Mouse (Mus musculus): ENCODE measurements around the gene Asb2. TPM values are rescaled to one million over a fixed set of nuclear protein-coding genes. Genes with fewer than 3 reads are reported as not detected.

Gene Asb2
- total RNA-seq (2014; rRNA removed) (1.6 and 2.1 TPM in 2 replicates), polyA plus RNA-seq (2015; fragmentation: Nextera tagmentation; extraction: Ambion mirVana) (1.5 and 1.6 TPM in 2 replicates)

- no peaks in the 10 kb centered on the region for H3K4me1 ChIP-seq (ENCODE audit: insufficient read depth)
- H3K9ac ChIP-seq = no peak within 1 kb of the TSS
- no peaks in the 10 kb centered on the region for H3K27me3 ChIP-seq (ENCODE audit: insufficient read depth, low read length)
- 73% methylated on average over 14 of the region's 14 CpGs for WGBS
- ATAC-seq (no peak), DNase-seq (no peak)
- no peaks in the 10 kb centered on the region for H3K36me3 ChIP-seq (ENCODE audit: insufficient read depth)
- no peak for TF ChIP-seq CTCF (IDR thresholded peaks at IDR 0.05; ENCODE audit: low read depth)
- H3K4me2 ChIP-seq (ENCODE audit: low read depth) = no peak within 1 kb of the TSS
- no peaks in the 10 kb centered on the region for H3K9me3 ChIP-seq (ENCODE audit: low read length)
- H3K4me3 ChIP-seq (ENCODE audit: low read depth, low read length) = no peak within 1 kb of the TSS
- no peak within 1 kb of the TSS for H3K27ac ChIP-seq (ENCODE audit: low read depth, low read length)
Measured at GRCm38 (mm10) chr12:103355746-103356414, at the start of gene Asb2. TSS of gene Asb2 (minus strand) at chr12:103356001.

GRCm38 (mm10) chr12:103404131-103404530, 48.3 kb upstream of the Asb2 start:
- H3K36me3 ChIP-seq (ENCODE audit: insufficient read depth) = peaks cover 74% of the 10 kb centered on the region
- no peak for TF ChIP-seq CTCF (IDR thresholded peaks at IDR 0.05; ENCODE audit: low read depth)

GRCm38 (mm10) chr12:103396751-103397150, 41.0 kb upstream of the Asb2 start:
- no peak overlapping the region for H3K27ac ChIP-seq (ENCODE audit: low read depth, low read length)
- H3K27me3 ChIP-seq (ENCODE audit: insufficient read depth, low read length) = no peaks in the 10 kb centered on the region
- TF ChIP-seq CTCF (IDR thresholded peaks at IDR 0.05; ENCODE audit: low read depth) = no peak
- no peak for ATAC-seq
- H3K4me2 ChIP-seq (ENCODE audit: low read depth) = no peak overlapping the region
- no peaks in the 10 kb centered on the region for H3K9me3 ChIP-seq (ENCODE audit: low read length)
- peaks cover 10% of the 10 kb centered on the region for H3K36me3 ChIP-seq (ENCODE audit: insufficient read depth)
- no peak overlapping the region for H3K4me3 ChIP-seq (ENCODE audit: low read depth, low read length)
- DNase-seq = no peak
- 83% methylated on average over 7 of the region's 7 CpGs for WGBS
- no peak overlapping the region for H3K9ac ChIP-seq
- no peaks in the 10 kb centered on the region for H3K4me1 ChIP-seq (ENCODE audit: insufficient read depth)

More at GRCm38 (mm10) chr12:103404131-103404530, 48.3 kb upstream of the Asb2 start:
- Histone ChIP-seq H3K4me2 (ENCODE audit: low read depth) (no peak overlapping the region), H3K4me1 (ENCODE audit: insufficient read depth) (no peaks in the 10 kb centered on the region), H3K27me3 (ENCODE audit: insufficient read depth, low read length) (no peaks in the 10 kb centered on the region), H3K4me3 (ENCODE audit: low read depth, low read length) (no peak overlapping the region), H3K9me3 (ENCODE audit: low read length) (no peaks in the 10 kb centered on the region), H3K9ac (no peak overlapping the region), H3K27ac (ENCODE audit: low read depth, low read length) (no peak overlapping the region)
- DNase-seq (no peak), ATAC-seq (no peak)
- 93% methylated on average over 18 of the region's 18 CpGs for WGBS

- H3K27me3 ChIP-seq (ENCODE audit: insufficient read depth, low read length) = no peaks in the 10 kb centered on the region
- ATAC-seq (no peak), DNase-seq (no peak)
- H3K9ac ChIP-seq = no peak overlapping the region
- no peaks in the 10 kb centered on the region for H3K4me1 ChIP-seq (ENCODE audit: insufficient read depth)
- no peak overlapping the region for H3K4me2 ChIP-seq (ENCODE audit: low read depth)
- WGBS = 74% methylated on average over 12 of the region's 12 CpGs
- no peak for TF ChIP-seq CTCF (IDR thresholded peaks at IDR 0.05; ENCODE audit: low read depth)
- peaks cover 2% of the 10 kb centered on the region; the same call in 1 of the 2 replicates for H3K36me3 ChIP-seq (ENCODE audit: insufficient read depth)
- no peak overlapping the region for H3K27ac ChIP-seq (ENCODE audit: low read depth, low read length)
- H3K4me3 ChIP-seq (ENCODE audit: low read depth, low read length) = no peak overlapping the region
- H3K9me3 ChIP-seq (ENCODE audit: low read length) = no peaks in the 10 kb centered on the region
Measured at GRCm38 (mm10) chr12:103395486-103396275, 39.9 kb upstream of the Asb2 start.

- DNase-seq (no peak), ATAC-seq (no peak)
- TF ChIP-seq CTCF (IDR thresholded peaks at IDR 0.05; ENCODE audit: low read depth) = no peak
- H3K27ac ChIP-seq (ENCODE audit: low read depth, low read length) = no peak overlapping the region
- no peaks in the 10 kb centered on the region for H3K27me3 ChIP-seq (ENCODE audit: insufficient read depth, low read length)
- no peak overlapping the region for H3K9ac ChIP-seq
- no peak overlapping the region for H3K4me3 ChIP-seq (ENCODE audit: low read depth, low read length)
- no peaks in the 10 kb centered on the region for H3K36me3 ChIP-seq (ENCODE audit: insufficient read depth)
- 83% methylated on average over 6 of the region's 6 CpGs for WGBS
- no peak overlapping the region for H3K4me2 ChIP-seq (ENCODE audit: low read depth)
- H3K9me3 ChIP-seq (ENCODE audit: low read length) = no peaks in the 10 kb centered on the region
- peaks cover 5% of the 10 kb centered on the region; the same call in 1 of the 2 replicates for H3K4me1 ChIP-seq (ENCODE audit: insufficient read depth)
Measured at GRCm38 (mm10) chr12:103393528-103393927, 37.7 kb upstream of the Asb2 start.

GRCm38 (mm10) chr12:103391098-103391497, 35.3 kb upstream of the Asb2 start:
- no peaks in the 10 kb centered on the region for H3K36me3 ChIP-seq (ENCODE audit: insufficient read depth)
- no peak overlapping the region for H3K27ac ChIP-seq (ENCODE audit: low read depth, low read length)
- peaks cover 5% of the 10 kb centered on the region; the same call in 1 of the 2 replicates for H3K4me1 ChIP-seq (ENCODE audit: insufficient read depth)
- no peak overlapping the region for H3K4me3 ChIP-seq (ENCODE audit: low read depth, low read length)
- DNase-seq (no peak), ATAC-seq (no peak)
- H3K4me2 ChIP-seq (ENCODE audit: low read depth) = no peak overlapping the region
- 86% methylated on average over 7 of the region's 7 CpGs for WGBS
- H3K27me3 ChIP-seq (ENCODE audit: insufficient read depth, low read length) = no peaks in the 10 kb centered on the region
- H3K9ac ChIP-seq = no peak overlapping the region
- TF ChIP-seq CTCF (IDR thresholded peaks at IDR 0.05; ENCODE audit: low read depth) = no peak
- no peaks in the 10 kb centered on the region for H3K9me3 ChIP-seq (ENCODE audit: low read length)

- TF ChIP-seq CTCF (IDR thresholded peaks at IDR 0.05; ENCODE audit: low read depth) = no peak
- WGBS = 68% methylated on average over 4 of the region's 4 CpGs
- H3K4me1 ChIP-seq (ENCODE audit: insufficient read depth) = peaks cover 5% of the 10 kb centered on the region; the same call in 1 of the 2 replicates
- DNase-seq = no peak
- no peak overlapping the region for H3K27ac ChIP-seq (ENCODE audit: low read depth, low read length)
- ATAC-seq = no peak
- no peak overlapping the region for H3K9ac ChIP-seq
- no peak overlapping the region for H3K4me3 ChIP-seq (ENCODE audit: low read depth, low read length)
- peak overlapping the region; percentile 95; the same call in 1 of the 2 replicates for H3K4me2 ChIP-seq (ENCODE audit: low read depth)
- H3K9me3 ChIP-seq (ENCODE audit: low read length) = no peaks in the 10 kb centered on the region
- H3K27me3 ChIP-seq (ENCODE audit: insufficient read depth, low read length) = no peaks in the 10 kb centered on the region
- H3K36me3 ChIP-seq (ENCODE audit: insufficient read depth) = no peaks in the 10 kb centered on the region
Measured at GRCm38 (mm10) chr12:103389982-103390381, 34.2 kb upstream of the Asb2 start.

Data from forebrain, postnatal 0 days (tissue).